Mouse (Mus musculus): ENCODE results near the gene 4930432M17Rik. TPM values are rescaled to one million over a fixed set of nuclear protein-coding genes. Genes with fewer than 3 reads are reported as not detected.

4930432M17Rik gene
- not detected in 2 replicates for polyA plus RNA-seq (2012; rRNA removed)

GRCm38 (mm10) chr3:121670462-121670861, at the start of gene 4930432M17Rik:
Gene 4930432M17Rik (plus strand): TSS chr3:121670762.

GRCm38 (mm10) chr3:121722971-121723844, 52.6 kb downstream of the 4930432M17Rik start, which contains the start of gene F3:
Gene F3 (plus strand): TSS chr3:121723537.

Other genes starting within 250 kb of the 4930432M17Rik start
- 504 and 511 TPM in 2 replicates for gene Cnn3, start 244.3 kb upstream of the 4930432M17Rik start, polyA plus RNA-seq (2012; rRNA removed)
- 0.20 and 0.54 TPM in 2 replicates for gene Slc44a3, start 138.4 kb upstream of the 4930432M17Rik start, polyA plus RNA-seq (2012; rRNA removed)
- gene F3, start 52.8 kb downstream of the 4930432M17Rik start, polyA plus RNA-seq (2012; rRNA removed) = 7.2 and 8.2 TPM in 2 replicates
- gene Abcd3, start 144.5 kb downstream of the 4930432M17Rik start, polyA plus RNA-seq (2012; rRNA removed) = 18.5 and 22.2 TPM in 2 replicates